Mouse (Mus musculus) heart, adult 18-20 months (tissue): Measurements from ENCODE around the gene Kcna6. TPM values are rescaled to one million over a fixed set of nuclear protein-coding genes. Genes with fewer than 3 reads are reported as not detected.
A peak's percentile ranks its signal among the peaks of the same experiment; 100 is the strongest.

Source experiments
- DNase-seq, 2 experiments: peaks; one replicate each; pipeline ENCODE4 v3.0.0; 2021 to 2022; ENCODE audit warnings: mixed read lengths in 1 of 2
- long read RNA-seq, 2 experiments: library from polyadenylated mRNA; stranded (forward); transcript quantifications; one replicate each; pipeline ENCODE4 v2.0.0; 2021
- total RNA-seq, 2 experiments: library from RNA; stranded (reverse); gene quantifications; 2 replicates each; pipeline ENCODE4 v1.2.3; 2021

Kcna6 gene
- total RNA-seq: 1 to 10 TPM in 1 of 2 experiments, under 1 TPM in 1; 0.69 to 1.1 TPM
- long read RNA-seq, experiment 1, partial matches to known transcripts: 0 of 3 reads
- long read RNA-seq, experiment 1, other reads (novel, unspliced or antisense): 3 of 3 reads
- long read RNA-seq, experiment 2: 0 reads

- no peak for DNase-seq
Measured at GRCm38 (mm10) chr6:126740211-126741142, at the start of gene Kcna6. TSS of gene Kcna6 (minus strand) at chr6:126740674.

- DNase-seq: no peak
Measured at GRCm38 (mm10) chr6:126788863-126789262, 48.4 kb upstream of the Kcna6 start.

DNA sequence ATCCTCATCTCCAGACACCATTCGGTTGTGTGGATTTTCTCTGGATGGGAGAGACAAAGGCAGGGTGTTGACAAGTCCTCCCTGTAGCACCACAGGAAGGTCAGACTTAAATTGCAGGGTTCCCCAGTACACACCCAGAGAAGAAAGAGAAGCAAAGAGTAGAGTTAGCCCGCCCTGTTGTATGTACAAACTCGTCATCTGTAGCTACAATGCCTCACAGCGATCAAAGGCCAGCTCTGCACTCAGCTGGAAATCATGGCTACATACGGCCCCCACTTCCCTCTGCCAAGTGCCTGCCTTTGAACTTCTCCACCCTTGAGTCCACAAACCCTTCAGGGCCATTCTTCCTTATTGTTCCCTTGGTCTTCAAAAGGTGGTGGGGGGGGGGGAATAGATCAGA is 43.7 kb upstream of the Kcna6 start:
- no peak for DNase-seq

DNA sequence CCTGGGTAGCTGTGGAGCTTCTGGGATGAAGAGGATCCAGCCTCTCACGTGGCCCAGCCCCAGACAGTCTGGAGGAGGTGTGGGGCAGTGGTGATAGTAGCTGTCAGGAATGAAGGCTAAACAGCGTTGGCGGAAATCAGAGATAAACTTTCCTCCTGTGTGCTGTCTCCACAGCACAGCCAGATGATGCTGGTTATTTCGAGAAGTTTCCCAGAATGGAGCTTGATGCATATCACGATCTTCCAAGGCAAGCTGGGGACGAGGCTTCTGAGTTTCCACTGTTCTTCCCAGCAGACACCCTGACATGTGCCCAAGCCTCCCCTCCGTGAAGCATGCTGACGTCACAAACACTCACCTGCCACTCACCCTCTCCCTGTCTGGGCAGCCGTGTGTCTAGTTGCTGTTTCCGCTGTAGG is 43.2 kb upstream of the Kcna6 start:
- DNase-seq: no peak

- no peak for DNase-seq
Measured at GRCm38 (mm10) chr6:126783056-126783455, 42.6 kb upstream of the Kcna6 start.

DNA sequence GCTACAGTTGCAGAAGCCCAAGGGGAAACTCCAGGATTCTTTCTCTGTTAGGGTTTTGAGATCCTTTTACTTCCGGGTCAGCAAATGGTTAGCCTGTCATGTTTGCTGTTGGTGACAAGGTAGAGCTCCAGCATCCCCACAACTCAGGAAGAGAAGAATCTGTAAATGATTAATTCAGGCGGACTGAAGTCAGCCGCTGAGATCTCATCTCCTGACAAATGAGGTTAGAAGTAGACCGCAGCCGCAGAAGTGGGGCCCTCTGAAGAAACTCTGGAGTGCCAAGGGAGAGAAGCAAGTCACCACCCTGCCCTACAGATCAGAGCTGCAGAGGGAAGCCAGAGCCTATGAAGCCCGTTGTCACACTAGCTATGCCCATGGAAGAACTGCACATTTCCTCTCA is 37.4 kb upstream of the Kcna6 start:
- DNase-seq: no peak

GRCm38 (mm10) chr6:126773873-126774272 is 33.4 kb upstream of the Kcna6 start:
- DNase-seq: no peak

DNA sequence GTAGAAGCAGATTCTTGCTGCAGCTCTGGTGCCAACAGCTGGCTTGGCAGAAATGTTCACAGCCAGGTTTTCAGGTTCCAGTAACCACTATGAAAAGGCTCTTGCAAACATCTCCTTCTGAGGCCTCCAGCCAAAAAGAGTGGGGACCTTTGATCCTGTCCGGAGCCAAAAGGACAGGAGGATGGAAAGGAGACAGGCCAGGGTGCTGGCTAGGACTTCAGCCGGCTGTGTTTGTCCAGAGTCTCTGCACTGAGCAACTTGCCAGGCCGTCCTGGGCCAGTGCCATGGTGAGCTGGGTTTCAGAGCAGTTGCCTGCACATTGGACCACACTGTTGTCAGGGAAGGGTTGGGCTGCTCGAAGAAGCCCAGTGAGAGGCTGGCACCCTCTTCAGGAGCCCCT is 31.9 kb upstream of the Kcna6 start:
- peak in 1 of 2 experiments; percentile 8 for DNase-seq

DNA sequence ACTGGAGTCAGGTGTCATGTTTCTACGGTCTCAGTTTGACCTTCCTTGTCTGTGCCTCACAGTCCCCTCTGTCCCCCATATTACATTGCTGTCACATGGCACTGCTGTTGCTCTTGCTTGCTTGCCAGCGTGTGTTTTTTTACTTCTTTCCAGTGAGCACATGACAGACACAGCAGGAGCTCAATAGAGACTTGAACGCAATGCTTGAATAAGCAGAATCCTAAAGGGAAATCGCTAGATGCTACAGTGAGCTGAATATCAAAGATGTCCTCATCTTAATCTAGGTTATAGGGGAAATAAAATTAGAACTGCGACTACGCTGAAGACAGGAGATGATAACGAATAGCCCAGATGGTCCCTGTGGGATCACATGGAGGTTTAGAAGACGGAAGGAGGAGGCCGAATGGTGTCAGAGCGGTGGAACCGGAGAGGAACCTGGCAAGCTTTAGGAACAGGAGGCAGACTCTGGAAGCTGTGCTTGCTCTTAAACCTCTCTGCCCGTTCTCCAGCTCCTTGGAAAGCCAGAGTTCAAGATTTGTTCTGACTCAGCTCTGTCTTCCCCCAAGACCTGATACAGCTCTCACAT is 29.8 kb upstream of the Kcna6 start:
- no peak for DNase-seq

DNA sequence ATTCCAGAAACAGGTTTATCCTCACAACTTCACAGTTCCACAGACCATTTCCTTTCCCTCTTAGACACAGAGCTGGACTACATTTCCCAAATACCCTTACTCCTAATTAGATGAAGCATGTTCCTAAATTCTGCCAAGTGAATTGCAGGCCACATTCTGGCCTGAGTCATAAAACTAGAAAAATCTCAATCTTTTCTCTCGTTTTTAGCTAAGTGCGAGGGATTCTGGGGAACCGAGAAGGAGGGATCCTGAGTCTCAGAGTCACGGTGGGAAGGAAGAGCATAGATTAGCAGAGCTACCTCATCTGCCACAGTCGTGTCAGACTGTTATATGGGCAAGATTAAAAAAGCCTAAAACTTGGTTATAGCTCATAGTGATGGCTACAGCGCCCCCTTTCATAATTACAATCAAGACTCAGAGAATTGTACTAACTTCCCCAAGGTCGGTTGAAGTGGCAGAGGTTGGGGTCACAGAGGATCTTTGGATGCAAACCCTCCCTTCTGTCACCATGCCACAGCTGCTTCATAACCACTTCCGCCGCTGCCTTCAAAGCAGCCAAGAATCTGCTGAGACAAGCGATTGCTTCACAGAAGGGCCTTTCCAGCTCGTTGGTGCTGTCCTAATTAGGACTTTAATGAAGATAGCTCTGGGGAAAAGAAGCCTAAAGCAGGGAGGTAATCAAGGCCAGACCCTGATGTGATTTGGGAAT is 28.6 kb upstream of the Kcna6 start:
- no peak for DNase-seq

DNA sequence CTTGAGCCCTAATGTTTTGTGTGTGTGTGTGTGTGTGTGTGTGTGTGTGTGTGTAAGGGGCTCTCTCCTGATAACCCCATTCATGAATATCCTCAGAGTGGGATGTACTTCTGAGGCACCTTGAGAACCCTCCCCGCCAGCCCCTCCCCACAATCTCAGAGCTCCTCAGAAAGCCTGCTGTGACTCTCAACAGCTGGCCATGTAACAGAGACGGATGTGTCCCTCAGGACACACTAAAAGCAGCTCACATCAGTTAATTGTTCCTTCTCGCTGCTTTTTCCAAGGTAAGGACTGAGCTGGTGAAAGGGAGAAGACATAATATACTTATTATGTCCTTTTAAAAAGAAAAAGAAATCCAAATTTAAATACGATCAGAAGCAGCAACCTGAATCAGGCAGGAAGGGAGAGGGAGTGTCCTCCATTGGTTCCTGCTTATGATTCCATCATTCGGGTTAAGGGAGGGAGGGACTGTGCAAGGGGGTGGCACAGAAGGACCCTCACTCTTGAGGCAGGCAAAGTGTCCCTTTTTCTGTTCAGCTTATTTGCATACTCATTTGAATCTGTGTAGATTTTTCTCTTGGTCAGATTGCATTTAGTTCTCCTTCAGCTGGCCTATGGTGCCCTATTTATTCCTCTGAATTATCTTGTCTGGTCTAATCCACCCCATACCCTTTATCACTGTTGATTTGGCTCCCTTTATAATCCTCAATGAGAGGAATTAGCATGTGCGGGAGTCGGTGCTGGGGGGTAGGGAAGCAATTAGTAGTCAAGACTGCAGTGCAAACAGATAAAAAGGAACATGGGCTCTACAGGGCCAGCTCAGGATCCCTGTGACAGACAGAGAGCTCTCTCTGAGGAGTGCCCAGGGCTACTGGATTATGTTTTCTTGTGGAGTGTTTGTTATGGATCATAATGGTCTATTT is 27.4 kb upstream of the Kcna6 start:
- DNase-seq: no peak

DNA sequence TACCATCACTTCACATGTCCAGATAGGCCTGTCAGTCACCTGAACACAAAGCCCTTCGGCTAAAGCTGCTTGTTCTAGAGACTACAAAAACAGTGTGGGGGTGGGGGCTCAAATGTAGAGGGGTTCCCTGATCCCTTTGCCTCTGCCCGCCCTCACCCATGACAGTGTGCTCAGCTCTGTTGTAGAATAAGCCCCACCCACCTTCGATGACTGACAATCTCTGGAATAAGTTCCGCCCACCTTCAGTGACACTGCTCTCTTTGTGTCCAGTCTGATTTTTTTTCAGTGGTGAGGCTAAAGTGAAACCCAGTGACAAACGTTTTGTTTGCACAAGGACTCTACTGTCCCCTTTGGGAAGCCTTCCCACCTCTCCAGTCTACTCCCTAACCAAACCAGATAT is 26.1 kb upstream of the Kcna6 start:
- no peak for DNase-seq

DNA sequence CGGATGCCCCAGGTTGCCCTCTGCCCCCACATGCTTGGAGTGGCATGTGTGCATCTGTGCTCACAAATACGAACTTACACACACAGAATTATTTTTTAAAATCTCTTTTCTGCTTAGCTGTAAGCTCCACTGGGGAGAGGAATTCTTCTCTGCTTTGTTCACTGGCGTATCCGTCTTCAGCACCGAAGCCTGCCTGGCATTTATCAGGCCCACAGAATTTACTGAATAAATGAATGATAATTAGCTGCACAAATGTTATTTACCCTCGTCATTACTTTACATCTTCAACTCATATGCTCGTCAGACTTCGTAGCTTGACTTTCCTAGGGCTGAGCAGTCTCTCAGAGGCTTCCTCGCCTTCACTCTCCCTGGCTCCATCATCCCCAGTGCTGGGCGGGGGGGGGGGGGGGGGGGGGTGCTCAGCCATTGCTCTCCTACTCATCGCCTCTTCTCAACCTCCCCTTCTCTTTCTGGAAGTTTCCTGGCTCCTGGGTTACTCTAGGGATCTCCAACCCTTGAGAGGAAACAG is 24.2 kb upstream of the Kcna6 start:
- no peak for DNase-seq

- DNase-seq: no peak
Measured at GRCm38 (mm10) chr6:126761362-126761761, 20.9 kb upstream of the Kcna6 start.

GRCm38 (mm10) chr6:126755729-126756411 is 15.4 kb upstream of the Kcna6 start:
- DNase-seq: no peak

DNA sequence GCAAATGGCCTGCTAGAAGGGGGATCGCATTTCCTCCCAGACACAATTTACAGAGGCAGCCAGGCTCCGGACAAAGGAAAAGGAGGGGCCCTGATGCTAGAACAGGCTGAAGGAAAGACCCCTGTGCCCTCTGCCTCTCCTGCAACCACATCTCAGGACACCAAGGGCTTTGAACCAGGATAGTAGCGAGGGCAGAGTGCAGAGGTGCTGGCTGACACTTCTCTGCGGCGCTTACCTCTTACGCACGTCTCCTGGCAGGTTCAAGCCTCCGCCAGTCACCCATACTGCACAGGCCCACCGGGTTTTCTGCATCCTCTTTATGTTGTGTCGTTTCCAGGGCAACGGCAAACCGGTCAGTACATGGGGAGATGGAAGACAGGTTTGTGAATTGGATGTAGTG is 12.0 kb upstream of the Kcna6 start:
- DNase-seq: no peak

DNA sequence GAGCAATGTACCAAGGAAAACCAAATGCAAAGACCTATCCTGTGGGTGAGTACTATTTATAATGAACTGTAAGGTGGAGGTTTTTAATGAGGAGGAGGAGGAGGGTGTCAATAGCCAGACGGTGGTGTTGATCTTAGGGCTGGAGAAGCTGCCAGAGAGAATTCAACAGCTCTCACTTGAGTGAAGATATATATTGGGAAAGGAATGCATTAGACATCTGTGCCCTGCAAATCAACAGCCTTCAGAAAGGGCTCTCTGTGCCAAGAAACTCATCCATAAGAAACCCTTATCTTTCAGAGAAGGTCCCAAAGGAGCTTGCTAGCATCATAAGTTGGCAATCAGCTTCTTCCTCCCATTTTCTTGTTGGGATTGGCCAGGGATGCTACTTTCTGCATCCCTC is 5.4 kb upstream of the Kcna6 start:
- no peak for DNase-seq

GRCm38 (mm10) chr6:126742610-126743009 is 2.1 kb upstream of the Kcna6 start:
- no peak for DNase-seq

- no peak for DNase-seq
Measured at GRCm38 (mm10) chr6:126739326-126740210, 906 bp downstream of the Kcna6 start.

DNA sequence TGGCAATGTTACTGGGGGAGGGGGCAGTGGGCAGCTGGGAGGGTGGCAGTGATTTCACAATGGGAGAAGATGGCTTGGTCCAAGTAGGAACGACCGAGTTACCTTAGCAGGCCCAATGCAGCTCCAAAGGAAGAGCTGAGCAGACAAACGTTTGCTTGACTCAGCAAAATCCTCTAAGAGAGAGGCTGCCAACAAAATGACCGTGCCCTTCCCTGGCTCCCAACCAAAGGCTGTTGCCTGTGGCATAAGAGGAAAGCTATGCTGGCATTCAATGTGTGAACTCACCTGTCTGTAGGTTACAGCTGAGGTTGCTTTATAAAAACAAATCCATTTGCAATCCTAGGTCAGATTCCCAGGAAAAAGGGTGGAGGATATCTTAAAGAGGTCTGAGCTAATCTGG is 3.5 kb downstream of the Kcna6 start:
- DNase-seq: peak; percentile 15 to 43
